Mouse (Mus musculus) right cerebral cortex, postnatal 14 days (tissue): Measurements from ENCODE around the gene Nr6a1.

Experiments
- DNase-seq: peaks from one replicate; pipeline ENCODE4 v3.0.0; 2022

Nr6a1 gene

GRCm38 (mm10) chr2:38710304-38711241 is 216.9 kb downstream of the Nr6a1 start:
- no peak for DNase-seq

GRCm38 (mm10) chr2:38708907-38709688 is 218.4 kb downstream of the Nr6a1 start:
- DNase-seq, result no peak

- no peak for DNase-seq
These were observed 220.8 kb downstream of the Nr6a1 start for GRCm38 (mm10) chr2:38706661-38707060.

- DNase-seq, result no peak
These were observed 222.5 kb downstream of the Nr6a1 start for GRCm38 (mm10) chr2:38705036-38705435.

GRCm38 (mm10) chr2:38704336-38704735 is 223.2 kb downstream of the Nr6a1 start:
- DNase-seq, result no peak

- no peak for DNase-seq
These were observed 227.3 kb downstream of the Nr6a1 start for GRCm38 (mm10) chr2:38700177-38700576.

GRCm38 (mm10) chr2:38698623-38699022 is 228.9 kb downstream of the Nr6a1 start:
- DNase-seq, result no peak

GRCm38 (mm10) chr2:38697128-38698120 is 230.1 kb downstream of the Nr6a1 start:
- DNase-seq, result no peak

GRCm38 (mm10) chr2:38695770-38696169 is 231.7 kb downstream of the Nr6a1 start:
- no peak for DNase-seq

- peak; percentile 50 for DNase-seq
These were observed 235.9 kb downstream of the Nr6a1 start for GRCm38 (mm10) chr2:38691542-38691941.

GRCm38 (mm10) chr2:38689881-38690280 is 237.6 kb downstream of the Nr6a1 start:
- DNase-seq, result no peak

- peak; percentile 64 for DNase-seq
These were observed 238.5 kb downstream of the Nr6a1 start for GRCm38 (mm10) chr2:38688791-38689520.

GRCm38 (mm10) chr2:38685746-38686145 is 241.7 kb downstream of the Nr6a1 start:
- no peak for DNase-seq

- DNase-seq, result no peak
These were observed 244.4 kb downstream of the Nr6a1 start for GRCm38 (mm10) chr2:38683083-38683482.

- DNase-seq, result no peak
These were observed 245.3 kb downstream of the Nr6a1 start for GRCm38 (mm10) chr2:38682209-38682608.

- DNase-seq, result no peak
These were observed 248.5 kb downstream of the Nr6a1 start for GRCm38 (mm10) chr2:38678947-38679346.

- DNase-seq, result no peak
These were observed 252.0 kb downstream of the Nr6a1 start for GRCm38 (mm10) chr2:38675366-38675969.
